Mouse (Mus musculus) megakaryocyte, embryonic 14.5 days (primary cell): ENCODE measurements at regions not wholly inside any gene's neighbourhood (a gene's known extent, or its start where the extent isn't known, plus 50 kb on each side); places are given as distances from the start of the nearest gene placed in this dataset.
A peak's percentile ranks its signal among the peaks of the same experiment; 100 is the strongest.
"Not testable (repeated sequence)": the region's sequence is repeated elsewhere in the genome, so short reads cannot be mapped to it uniquely, and the experiment has no call there.

Experiments
- H3K27me3 ChIP-seq: replicated peaks from 2 replicates; pipeline ENCODE3; 2012; ENCODE audit warnings: inconsistent platforms
- H3K36me3 ChIP-seq: replicated peaks from 2 replicates; pipeline ENCODE3; 2012; ENCODE audit warnings: low read length, inconsistent platforms, mixed read lengths
- H3K4me1 ChIP-seq: 2 replicates; pipeline ENCODE4 v1.6.1; 2012; ENCODE audit warnings: inconsistent platforms
- H3K4me3 ChIP-seq: replicated peaks from 2 replicates; pipeline ENCODE3; 2012; ENCODE audit warnings: moderate library complexity, mild to moderate bottlenecking, inconsistent platforms
- H3K9me3 ChIP-seq: 2 replicates; pipeline ENCODE4 v1.6.1; 2012; ENCODE audit warnings: inconsistent platforms
- FLI1 ChIP-seq: IDR thresholded peaks from 2 replicates; pipeline ENCODE4 v1.6.1; 2012; ENCODE audit warnings: low read length, inconsistent platforms, mixed read lengths
- GATA1 ChIP-seq: IDR thresholded peaks from 3 replicates; pipeline ENCODE4 v1.6.1; 2012; ENCODE audit warnings: mixed read lengths, low read length, inconsistent platforms, borderline replicate concordance

- H3K36me3 ChIP-seq, result peaks cover 3% of the 10 kb centered on the region
- H3K4me3 ChIP-seq, result no peak overlapping the region
- peaks cover 48% of the 10 kb centered on the region for H3K4me1 ChIP-seq
- TF ChIP-seq FLI1 (no peak), GATA1 (no peak)
- H3K27me3 ChIP-seq, result no peaks in the 10 kb centered on the region
- 0 out of 2 replicates have a peak, but pooled peaks cover 3% of the 10 kb centered on the region for H3K9me3 ChIP-seq
Observed at GRCm38 (mm10) chr3:21917228-21917910, 159.1 kb upstream of the Tbl1xr1 start.

- 0 out of 2 replicates have a peak, but pooled peaks cover 3% of the 10 kb centered on the region for H3K9me3 ChIP-seq
- TF ChIP-seq GATA1 (no peak), FLI1 (no peak)
- no peaks in the 10 kb centered on the region for H3K27me3 ChIP-seq
- H3K4me3 ChIP-seq, result no peak overlapping the region
- H3K4me1 ChIP-seq, result peaks cover 53% of the 10 kb centered on the region
- H3K36me3 ChIP-seq, result peaks cover 3% of the 10 kb centered on the region
Observed at GRCm38 (mm10) chr3:21918431-21918830, 158.0 kb upstream of the Tbl1xr1 start.

GRCm38 (mm10) chr3:21919931-21920330 lies 156.5 kb upstream of the Tbl1xr1 start:
- no peak for TF ChIP-seq FLI1
- no peak for TF ChIP-seq GATA1

GRCm38 (mm10) chr3:21931951-21932350 lies 144.5 kb upstream of the Tbl1xr1 start:
- no peak for TF ChIP-seq GATA1
- TF ChIP-seq FLI1, result no peak
- H3K27me3 ChIP-seq, result no peaks in the 10 kb centered on the region
- H3K36me3 ChIP-seq, result no peaks in the 10 kb centered on the region
- no peak overlapping the region for H3K4me3 ChIP-seq
- H3K9me3 ChIP-seq, result no peaks in the 10 kb centered on the region
- H3K4me1 ChIP-seq, result peaks cover 42% of the 10 kb centered on the region

More at GRCm38 (mm10) chr3:21919931-21920330, 156.5 kb upstream of the Tbl1xr1 start:
- peaks cover 3% of the 10 kb centered on the region for H3K36me3 ChIP-seq
- H3K9me3 ChIP-seq, result 0 out of 2 replicates have a peak, but pooled peaks cover 3% of the 10 kb centered on the region
- H3K4me1 ChIP-seq, result peaks cover 49% of the 10 kb centered on the region
- H3K27me3 ChIP-seq, result no peaks in the 10 kb centered on the region
- peak overlapping the region; percentile 47 for H3K4me3 ChIP-seq

GRCm38 (mm10) chr3:21932696-21933095 lies 143.8 kb upstream of the Tbl1xr1 start:
- H3K27me3 ChIP-seq, H3K4me3 ChIP-seq, H3K36me3 ChIP-seq, H3K9me3 ChIP-seq: not testable (repeated sequence)
- peaks cover 49% of the 10 kb centered on the region for H3K4me1 ChIP-seq

GRCm38 (mm10) chr3:21934731-21935271 lies 141.7 kb upstream of the Tbl1xr1 start:
- no peak for TF ChIP-seq FLI1
- no peak for TF ChIP-seq GATA1
- no peaks in the 10 kb centered on the region for H3K36me3 ChIP-seq
- H3K4me1 ChIP-seq, result peaks cover 63% of the 10 kb centered on the region
- H3K27me3 ChIP-seq, result no peaks in the 10 kb centered on the region
- H3K4me3 ChIP-seq, result peak overlapping the region; percentile 93
- H3K9me3 ChIP-seq, result no peaks in the 10 kb centered on the region

GRCm38 (mm10) chr3:21935571-21936261 lies 140.7 kb upstream of the Tbl1xr1 start:
- Histone ChIP-seq H3K9me3 (no peaks in the 10 kb centered on the region), H3K4me3 (peak overlapping the region; percentile 93), H3K36me3 (no peaks in the 10 kb centered on the region), H3K27me3 (no peaks in the 10 kb centered on the region), H3K4me1 (peaks cover 67% of the 10 kb centered on the region)
- TF ChIP-seq FLI1 (no peak), GATA1 (no peak)

GRCm38 (mm10) chr3:21936262-21936603 lies 140.2 kb upstream of the Tbl1xr1 start:
- H3K4me1 ChIP-seq, result peaks cover 67% of the 10 kb centered on the region
- peak overlapping the region; percentile 93 for H3K4me3 ChIP-seq
- no peaks in the 10 kb centered on the region for H3K27me3 ChIP-seq
- no peak for TF ChIP-seq FLI1
- TF ChIP-seq GATA1, result no peak
- H3K36me3 ChIP-seq, result no peaks in the 10 kb centered on the region
- no peaks in the 10 kb centered on the region for H3K9me3 ChIP-seq

- TF ChIP-seq GATA1 (no peak), FLI1 (no peak)
- no peaks in the 10 kb centered on the region for H3K36me3 ChIP-seq
Observed at GRCm38 (mm10) chr3:21936616-21937015, 139.8 kb upstream of the Tbl1xr1 start.

More at GRCm38 (mm10) chr3:21936616-21937015, 139.8 kb upstream of the Tbl1xr1 start:
- Histone ChIP-seq H3K4me3 (peak overlapping the region; percentile 93), H3K27me3 (no peaks in the 10 kb centered on the region), H3K4me1 (peaks cover 64% of the 10 kb centered on the region), H3K9me3 (no peaks in the 10 kb centered on the region)
